Mouse (Mus musculus) kidney, postnatal 0 days (tissue): ENCODE measurements around the gene Frs2. TPM values are rescaled to one million over a fixed set of nuclear protein-coding genes. Genes with fewer than 3 reads are reported as not detected.

Experiments
- ATAC-seq: fragments of 200-750 bp; cut with Nextera tagmentation; replicated peaks from 2 replicates; pipeline ENCODE4 v1.8.0; 2017; ENCODE audit warnings: low read depth, moderate number of reproducible peaks, moderate TSS enrichment, moderate library complexity; ENCODE audit not compliant: low FRiP score
- DNase-seq: peaks from one replicate; pipeline ENCODE4 v3.0.0-alpha.2; 2016; ENCODE audit warnings: low spot score
- H3K27ac ChIP-seq: fragments of 300-500 bp; sonication (generic); 2 replicates; pipeline ENCODE4 v1.5.1; 2014; ENCODE audit warnings: mild to moderate bottlenecking
- H3K27me3 ChIP-seq: fragments of 300-500 bp; sonication (generic); 2 replicates; pipeline ENCODE4 v1.6.1; 2014; ENCODE audit warnings: low read length, mixed read lengths; ENCODE audit not compliant: insufficient read depth
- H3K36me3 ChIP-seq: fragments of 300-500 bp; sonication (generic); 2 replicates; pipeline ENCODE4 v1.6.1; 2014; ENCODE audit warnings: low read length, mixed read lengths; ENCODE audit not compliant: insufficient read depth
- H3K4me1 ChIP-seq: fragments of 300-500 bp; sonication (generic); replicated peaks from 2 replicates; pipeline ENCODE4 v1.6.1; 2014; ENCODE audit warnings: antibody characterized with exemption, low read length, mixed read lengths; ENCODE audit not compliant: insufficient read depth
- H3K4me2 ChIP-seq: fragments of 300-500 bp; sonication (generic); 2 replicates; pipeline ENCODE4 v1.6.1; 2014; ENCODE audit warnings: mild to moderate bottlenecking, low read length, moderate library complexity, mixed read lengths
- H3K4me3 ChIP-seq: fragments of 300-500 bp; sonication (generic); replicated peaks from 2 replicates; pipeline ENCODE4 v1.5.1; 2014; ENCODE audit warnings: low read depth, low read length
- H3K9ac ChIP-seq: fragments of 300-500 bp; sonication (generic); 2 replicates; pipeline ENCODE4 v1.6.1; 2014; ENCODE audit warnings: low read depth, low read length
- H3K9me3 ChIP-seq: fragments of 300-500 bp; sonication (generic); replicated peaks from 2 replicates; pipeline ENCODE4 v1.6.1; 2016; ENCODE audit warnings: low read length, inconsistent platforms, mixed read lengths
- CTCF ChIP-seq: IDR thresholded peaks from 2 replicates; pipeline ENCODE4 v1.5.1; 2016; ENCODE audit warnings: antibody characterized with exemption, low read depth, mild to moderate bottlenecking, moderate library complexity
- WGBS: fragments of 180-500 bp; shearing (Covaris S2); extraction: QIAGEN DNeasy Blood & Tissue Kit; methylation state at CpG from one replicate; pipeline ENCODE4 v1.1.7; 2014; 5-methylcytosine and 5-hydroxymethylcytosine counted together
- polyA plus RNA-seq: library from polyadenylated mRNA; unstranded; fragments of >200 nt; fragmentation: Nextera tagmentation; extraction: Ambion mirVana; gene quantifications from 2 replicates; pipeline ENCODE4 v1.2.1, GENCODE M21; 2015

The Frs2 gene
- polyA plus RNA-seq, 1 experiment from 2014 or later: 18.5 TPM

GRCm38 (mm10) chr10:117174645-117175044 lies 26.3 kb upstream of the Frs2 start:
- TF ChIP-seq CTCF: no peak
- Histone ChIP-seq H3K4me1 (0 out of 2 replicates have a peak, but pooled peaks cover 4% of the 10 kb centered on the region), H3K27me3 (no peaks in the 10 kb centered on the region), H3K4me2 (no peak overlapping the region), H3K36me3 (no peaks in the 10 kb centered on the region), H3K4me3 (no peak overlapping the region), H3K9ac (no peak overlapping the region), H3K27ac (no peak overlapping the region), H3K9me3 (no peaks in the 10 kb centered on the region)
- ATAC-seq: no peak
- WGBS: 65% methylated on average over 12 of the region's 12 CpGs
- no peak for DNase-seq

GRCm38 (mm10) chr10:117173566-117174438 lies 25.5 kb upstream of the Frs2 start:
- ATAC-seq (no peak), DNase-seq (peak; percentile 33)
- no peak overlapping the region for H3K27ac ChIP-seq
- 0 out of 2 replicates have a peak, but pooled peaks cover 4% of the 10 kb centered on the region for H3K4me1 ChIP-seq
- no peaks in the 10 kb centered on the region for H3K27me3 ChIP-seq
- WGBS: 46% methylated on average over 13 of the region's 13 CpGs
- TF ChIP-seq CTCF: no peak
- no peaks in the 10 kb centered on the region for H3K9me3 ChIP-seq
- no peak overlapping the region for H3K9ac ChIP-seq
- no peak overlapping the region for H3K4me3 ChIP-seq
- no peaks in the 10 kb centered on the region for H3K36me3 ChIP-seq
- 0 out of 2 replicates have a peak overlapping the region, but pooled peaks have one; percentile 13 for H3K4me2 ChIP-seq

- H3K4me2 ChIP-seq: no peak overlapping the region
- H3K27ac ChIP-seq: no peak overlapping the region
- H3K9ac ChIP-seq: no peak overlapping the region
- WGBS: 95% methylated on average over 1 of the region's 1 CpGs
- H3K27me3 ChIP-seq: no peaks in the 10 kb centered on the region
- H3K4me1 ChIP-seq: 0 out of 2 replicates have a peak, but pooled peaks cover 4% of the 10 kb centered on the region
- no peaks in the 10 kb centered on the region for H3K9me3 ChIP-seq
- no peaks in the 10 kb centered on the region for H3K36me3 ChIP-seq
- no peak for ATAC-seq
- H3K4me3 ChIP-seq: no peak overlapping the region
- DNase-seq: no peak
- no peak for TF ChIP-seq CTCF
Observed at GRCm38 (mm10) chr10:117173111-117173510, 24.8 kb upstream of the Frs2 start.

DNA sequence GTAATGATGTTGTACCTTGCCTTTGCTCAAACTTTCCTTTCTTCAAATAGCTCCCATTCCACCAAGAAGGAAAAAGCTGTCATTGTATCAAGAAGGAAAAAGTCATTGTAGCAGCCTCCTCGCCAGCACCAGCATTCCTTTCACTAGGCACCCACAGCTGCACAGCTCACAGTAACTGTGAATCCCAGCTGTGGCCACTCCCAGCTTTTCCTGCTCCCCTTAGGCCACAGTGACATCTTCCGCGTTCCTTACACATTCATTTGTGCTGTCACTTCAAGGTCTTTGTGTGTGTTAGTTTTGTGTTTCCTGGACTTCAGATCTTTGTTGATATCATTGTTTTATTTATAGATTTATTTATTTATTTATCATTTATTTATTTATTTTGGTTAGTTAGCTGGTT lies 23.7 kb upstream of the Frs2 start:
- Histone ChIP-seq H3K4me2 (no peak overlapping the region), H3K9ac (no peak overlapping the region), H3K36me3 (no peaks in the 10 kb centered on the region), H3K9me3 (no peaks in the 10 kb centered on the region), H3K27ac (peak overlapping the region; percentile 31), H3K27me3 (no peaks in the 10 kb centered on the region), H3K4me3 (no peak overlapping the region), H3K4me1 (0 out of 2 replicates have a peak, but pooled peaks cover 4% of the 10 kb centered on the region)
- DNase-seq (peak; percentile 70), ATAC-seq (no peak)
- 42% methylated on average over 3 of the region's 3 CpGs for WGBS
- TF ChIP-seq CTCF: no peak

DNA sequence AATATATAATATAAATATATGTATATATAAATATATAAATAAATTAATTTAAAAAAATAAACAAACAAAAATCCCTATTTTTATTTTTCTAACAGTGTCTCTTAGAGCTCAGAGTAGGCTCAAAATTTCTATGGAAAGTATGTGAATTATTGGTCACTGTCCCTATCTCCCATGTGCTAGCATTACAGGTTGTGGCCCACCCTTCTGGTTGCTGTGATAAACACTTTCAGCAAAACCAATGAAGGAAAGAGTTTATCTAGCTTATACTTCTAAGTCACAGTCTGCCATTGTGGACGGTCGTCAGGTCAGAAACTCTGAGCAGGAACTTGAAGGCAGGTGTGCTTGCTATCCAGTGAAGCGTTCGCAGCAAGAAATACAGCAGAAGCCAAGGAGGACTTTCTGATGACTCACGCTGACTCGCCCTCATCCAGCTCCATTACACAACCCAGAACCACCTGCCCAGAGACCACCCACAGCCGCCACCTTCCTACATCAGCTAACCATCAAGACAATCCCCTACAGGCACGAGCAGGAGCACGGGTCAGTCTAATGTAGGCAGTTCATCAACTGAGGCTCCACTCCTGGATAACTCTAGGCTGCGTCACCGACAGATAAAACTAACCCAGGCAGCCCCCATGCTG lies 18.6 kb upstream of the Frs2 start:
- 0 out of 2 replicates have a peak, but pooled peaks cover 2% of the 10 kb centered on the region for H3K4me1 ChIP-seq
- WGBS: 70% methylated on average over 11 of the region's 11 CpGs
- no peak overlapping the region for H3K4me3 ChIP-seq
- H3K4me2 ChIP-seq: no peak overlapping the region
- H3K27ac ChIP-seq: no peak overlapping the region
- TF ChIP-seq CTCF: no peak
- H3K36me3 ChIP-seq: no peaks in the 10 kb centered on the region
- ATAC-seq: no peak
- H3K27me3 ChIP-seq: no peaks in the 10 kb centered on the region
- no peak for DNase-seq
- no peaks in the 10 kb centered on the region for H3K9me3 ChIP-seq
- H3K9ac ChIP-seq: no peak overlapping the region

DNA sequence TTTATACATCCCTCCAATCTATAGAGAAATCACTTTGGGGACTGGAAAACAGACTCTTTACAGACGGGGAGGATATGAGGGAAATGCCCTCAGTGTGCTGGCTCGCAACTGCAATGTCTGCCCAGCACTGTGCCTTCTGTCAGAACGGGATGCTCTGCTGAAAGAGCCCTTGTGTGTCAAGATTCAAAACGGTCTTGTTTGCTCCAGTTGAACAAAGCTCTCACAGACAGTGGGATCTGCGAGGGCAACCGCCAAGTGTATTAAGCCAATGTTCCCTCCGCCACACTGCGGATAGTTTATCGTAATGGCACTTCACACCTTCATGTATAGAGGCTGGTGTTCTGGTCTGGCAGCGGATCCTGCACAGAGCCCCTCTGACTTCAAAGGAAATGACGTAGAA lies 14.3 kb upstream of the Frs2 start:
- no peak overlapping the region for H3K4me3 ChIP-seq
- no peak overlapping the region for H3K4me2 ChIP-seq
- ATAC-seq (no peak), DNase-seq (no peak)
- no peaks in the 10 kb centered on the region for H3K9me3 ChIP-seq
- TF ChIP-seq CTCF: no peak
- H3K27ac ChIP-seq: no peak overlapping the region
- no peaks in the 10 kb centered on the region for H3K36me3 ChIP-seq
- WGBS: 65% methylated on average over 11 of the region's 11 CpGs
- H3K4me1 ChIP-seq: no peaks in the 10 kb centered on the region
- no peaks in the 10 kb centered on the region for H3K27me3 ChIP-seq
- H3K9ac ChIP-seq: no peak overlapping the region
